Mouse (Mus musculus) thymus, adult 2 months (tissue): Measurements from ENCODE around the gene Trpc4ap. TPM values are rescaled to one million over a fixed set of nuclear protein-coding genes. Genes with fewer than 3 reads are reported as not detected.

Source experiments
- DNase-seq: peaks from one replicate; pipeline ENCODE4 v3.0.0; 2021
- H3K27ac ChIP-seq: fragments of 200-500 bp; 2 replicates; pipeline ENCODE4 v1.5.1; 2012; ENCODE audit warnings: low read length, control low read depth; ENCODE audit not compliant: control insufficient read depth, insufficient read depth
- H3K27me3 ChIP-seq: fragments of 200-500 bp; 2 replicates; pipeline ENCODE4 v1.6.1; 2012; ENCODE audit warnings: mild to moderate bottlenecking, low read length, moderate library complexity, mixed read lengths; ENCODE audit not compliant: control insufficient read depth, insufficient read depth
- H3K36me3 ChIP-seq: fragments of 200-500 bp; 2 replicates; pipeline ENCODE4 v1.6.1; 2012; ENCODE audit warnings: mild to moderate bottlenecking, low read length, moderate library complexity; ENCODE audit not compliant: control insufficient read depth, insufficient read depth
- H3K4me1 ChIP-seq: fragments of 200-500 bp; replicated peaks from 2 replicates; pipeline ENCODE4 v1.6.1; 2012; ENCODE audit warnings: low read length; ENCODE audit not compliant: control insufficient read depth, insufficient read depth
- H3K4me3 ChIP-seq: fragments of 200-500 bp; 2 replicates; pipeline ENCODE4 v1.5.1; 2012; ENCODE audit warnings: mild to moderate bottlenecking, low read length, control low read depth, moderate library complexity; ENCODE audit not compliant: control insufficient read depth, insufficient read depth
- CTCF ChIP-seq: fragments of 200-500 bp; IDR thresholded peaks from 2 replicates; pipeline ENCODE4 v1.5.1; 2012; ENCODE audit warnings: mild to moderate bottlenecking, control low read depth, low read length, moderate library complexity, borderline replicate concordance; ENCODE audit not compliant: control insufficient read depth, poor library complexity, insufficient read depth; ENCODE audit errors: extremely low read depth
- POLR2A ChIP-seq: fragments of 200-500 bp; IDR thresholded peaks from 2 replicates; pipeline ENCODE4 v1.6.1; 2012; ENCODE audit warnings: mild to moderate bottlenecking, low read length, control low read depth, moderate library complexity; ENCODE audit not compliant: control insufficient read depth, poor library complexity, insufficient read depth; ENCODE audit errors: extremely low read depth
- WGBS: fragments of 180-500 bp; shearing (Covaris S2); methylation state at CpG from one replicate; pipeline ENCODE4 v1.1.7; 2018; 5-methylcytosine and 5-hydroxymethylcytosine counted together
- polyA plus RNA-seq: library from polyadenylated mRNA; depleted of rRNA; stranded (reverse); fragments of >200 nt; gene quantifications from 2 replicates; pipeline ENCODE4 v1.2.3, GENCODE M21; 2012

Trpc4ap gene
- polyA plus RNA-seq, 1 experiment = 518 TPM

- Histone ChIP-seq H3K4me1 (peaks cover 5% of the 10 kb centered on the region), H3K27me3 (no peaks in the 10 kb centered on the region; the same call in 1 of the 2 replicates), H3K27ac (no peak overlapping the region), H3K36me3 (no peaks in the 10 kb centered on the region), H3K4me3 (no peak overlapping the region)
- 38% methylated on average over 21 of the region's 21 CpGs for WGBS
- TF ChIP-seq CTCF (peak; percentile 96), POLR2A (no peak)
- peak; percentile 76 for DNase-seq
These were observed 65.0 kb downstream of the Trpc4ap start for GRCm38 (mm10) chr2:155627030-155627738.

DNA sequence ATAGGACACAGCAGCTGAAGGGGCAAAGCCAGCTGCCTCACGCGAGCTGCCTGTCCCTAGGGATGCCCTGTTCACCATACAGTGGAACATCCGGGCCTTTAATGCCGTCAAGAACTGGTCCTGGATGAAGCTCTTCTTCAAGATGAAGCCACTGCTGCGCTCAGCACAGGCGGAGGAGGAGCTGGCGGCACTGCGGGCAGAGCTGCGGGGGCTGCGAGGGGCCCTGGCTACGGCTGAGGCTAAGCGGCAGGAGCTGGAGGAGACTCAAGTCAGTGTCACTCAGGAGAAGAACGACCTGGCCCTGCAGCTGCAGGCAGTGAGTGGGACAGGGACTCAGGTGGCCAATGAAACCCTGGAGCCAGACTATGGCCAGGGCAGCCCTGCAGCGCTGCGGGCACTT, 65.9 kb downstream of the Trpc4ap start:
- no peak for DNase-seq
- 66% methylated on average over 15 of the region's 15 CpGs for WGBS
- Histone ChIP-seq H3K27ac (no peak overlapping the region), H3K4me3 (no peak overlapping the region), H3K36me3 (no peaks in the 10 kb centered on the region), H3K4me1 (peaks cover 5% of the 10 kb centered on the region), H3K27me3 (no peaks in the 10 kb centered on the region; the same call in 1 of the 2 replicates)
- TF ChIP-seq CTCF (no peak), POLR2A (no peak)

DNA sequence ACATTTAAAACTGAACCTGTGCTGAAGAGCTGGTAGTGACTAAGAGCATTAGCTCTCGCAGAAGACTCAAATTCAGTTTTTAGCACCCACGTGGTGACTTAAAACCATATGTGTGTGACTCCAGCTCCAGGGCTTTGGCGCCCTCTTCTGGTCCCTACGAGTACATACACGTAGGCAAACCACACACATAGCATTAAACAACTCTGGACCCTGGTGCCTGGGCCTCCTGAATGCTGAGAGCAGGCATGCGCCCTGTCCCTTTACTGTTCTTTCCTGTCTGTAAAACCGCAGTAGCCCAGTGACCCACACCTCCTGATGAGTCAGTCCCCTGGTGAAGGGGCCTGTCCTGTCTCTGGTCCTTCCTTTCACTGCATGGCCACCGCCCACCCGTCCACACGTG, 67.5 kb downstream of the Trpc4ap start:
- peak; percentile 22; the same call in 1 of the 2 replicates for TF ChIP-seq CTCF
- no peak for TF ChIP-seq POLR2A
- peak; percentile 28 for DNase-seq
- H3K27me3 ChIP-seq = no peaks in the 10 kb centered on the region; the same call in 1 of the 2 replicates
- 41% methylated on average over 10 of the region's 10 CpGs for WGBS
- H3K4me1 ChIP-seq = peaks cover 5% of the 10 kb centered on the region
- no peaks in the 10 kb centered on the region for H3K36me3 ChIP-seq
- H3K4me3 ChIP-seq = no peak overlapping the region
- H3K27ac ChIP-seq = no peak overlapping the region

DNA sequence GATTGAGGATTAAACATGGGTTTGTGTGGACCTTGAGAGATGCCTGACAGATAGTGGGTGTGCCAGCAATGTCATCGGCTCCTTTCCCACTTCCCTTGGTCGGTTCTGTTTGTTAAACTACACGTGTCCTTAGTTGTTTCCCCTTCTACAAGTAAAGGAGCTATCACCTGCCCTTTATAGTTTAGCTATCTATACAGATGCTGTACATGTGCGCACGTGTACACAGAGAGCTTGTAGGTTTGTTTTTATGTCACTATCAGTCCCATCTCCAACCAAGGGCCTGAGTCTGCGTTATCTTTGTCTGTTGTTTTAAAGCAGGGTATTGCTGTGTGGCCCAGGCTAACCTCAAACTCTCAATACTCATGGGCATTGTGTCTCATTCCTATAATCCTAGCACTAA, 68.2 kb downstream of the Trpc4ap start:
- WGBS = 76% methylated on average over 6 of the region's 6 CpGs
- Histone ChIP-seq H3K4me1 (no peaks in the 10 kb centered on the region), H3K36me3 (no peaks in the 10 kb centered on the region), H3K27ac (no peak overlapping the region), H3K4me3 (no peak overlapping the region), H3K27me3 (no peaks in the 10 kb centered on the region; the same call in 1 of the 2 replicates)
- TF ChIP-seq CTCF (no peak), POLR2A (no peak)
- DNase-seq = no peak

GRCm38 (mm10) chr2:155622606-155623005, 69.6 kb downstream of the Trpc4ap start:
- H3K36me3 ChIP-seq = no peaks in the 10 kb centered on the region
- no peaks in the 10 kb centered on the region for H3K4me1 ChIP-seq
- TF ChIP-seq POLR2A = no peak
- no peak overlapping the region for H3K27ac ChIP-seq
- no peaks in the 10 kb centered on the region for H3K27me3 ChIP-seq
- DNase-seq = no peak
- WGBS = 34% methylated on average over 11 of the region's 11 CpGs
- H3K4me3 ChIP-seq = no peak overlapping the region

- H3K4me3 ChIP-seq = no peak overlapping the region
- no peaks in the 10 kb centered on the region for H3K4me1 ChIP-seq
- TF ChIP-seq POLR2A (no peak), CTCF (peak; percentile 85)
- no peaks in the 10 kb centered on the region for H3K36me3 ChIP-seq
- peak; percentile 93 for DNase-seq
- H3K27me3 ChIP-seq = no peaks in the 10 kb centered on the region
- WGBS = 17% methylated on average over 8 of the region's 8 CpGs
- no peak overlapping the region for H3K27ac ChIP-seq
These were observed 72.4 kb downstream of the Trpc4ap start for GRCm38 (mm10) chr2:155619817-155620216.
